Mouse (Mus musculus) MEL (cell line): ENCODE results near the gene Ube2i.

Experiments
- HCFC1 ChIP-seq: IDR thresholded peaks from 2 replicates; pipeline ENCODE4 v1.6.1; 2012; ENCODE audit warnings: low read depth, mild to moderate bottlenecking, inconsistent platforms, low read length, improper control_type of control experiment, moderate library complexity
- MEF2A ChIP-seq: IDR thresholded peaks from 2 replicates; pipeline ENCODE4 v1.6.1; 2014; ENCODE audit warnings: low read depth, mild to moderate bottlenecking, inconsistent platforms, low read length, improper control_type of control experiment; ENCODE audit not compliant: poor library complexity, insufficient replicate concordance, severe bottlenecking; ENCODE audit errors: extremely low read depth
- POLR2A ChIP-seq, 2 experiments: IDR thresholded peaks; 2 replicates each; pipeline ENCODE4 v1.6.1; 2011 to 2012; ENCODE audit warnings: low read length in 2 of 2, mild to moderate bottlenecking in 2 of 2, control low read depth in 1 of 2, improper control_type of control experiment in 1 of 2, low read depth in 1 of 2, moderate library complexity in 1 of 2; ENCODE audit not compliant: control insufficient read depth in 1 of 2, insufficient read depth in 1 of 2, poor library complexity in 1 of 2
- POLR2AphosphoS5 ChIP-seq: IDR thresholded peaks from 2 replicates; pipeline ENCODE4 v1.6.1; 2012; ENCODE audit warnings: low read depth, borderline replicate concordance, mild to moderate bottlenecking, inconsistent platforms, low read length, moderate library complexity, mixed read lengths

DNA sequence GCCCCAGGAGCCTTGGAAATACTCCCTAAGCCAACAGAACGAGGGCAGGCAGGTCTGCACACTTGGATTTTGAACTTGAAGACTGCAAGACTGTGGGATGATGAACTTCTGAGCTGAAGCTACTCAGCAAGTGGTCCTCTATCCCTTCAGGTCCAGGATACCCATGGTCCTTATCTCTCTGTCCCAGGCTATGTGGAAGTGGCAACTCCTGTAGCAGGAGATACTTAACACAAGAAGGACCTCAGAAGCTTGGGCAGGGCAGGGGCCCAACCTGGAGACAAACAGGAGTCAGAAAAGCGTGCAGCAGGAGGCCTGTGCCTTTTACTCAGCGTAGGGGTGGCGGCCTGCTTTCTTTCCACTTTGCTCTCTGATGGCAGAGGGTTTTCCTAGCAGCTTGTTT lies 48.8 kb downstream of the Ube2i start:
- TF ChIP-seq POLR2A (IDR thresholded peaks at IDR 0.05; ENCODE audit: control insufficient read depth in 1 of 2, insufficient read depth in 1 of 2, low read depth in 1 of 2, low read length in 2 of 2, poor library complexity in 1 of 2) (no peak), POLR2AphosphoS5 (no peak), HCFC1 (no peak), MEF2A (no peak)
